Mouse (Mus musculus): ENCODE measurements at regions not wholly inside any gene's neighbourhood (a gene's known extent, or its start where the extent isn't known, plus 50 kb on each side); places are given as distances from the start of the nearest gene placed in this dataset.

- H3K27me3 ChIP-seq = peaks cover 12% of the 10 kb centered on the region
- no peak overlapping the region for H3K4me3 ChIP-seq (replicated peaks)
- 63% methylated on average over 6 of the region's 6 CpGs for WGBS (ENCODE audit: insufficient replicate concordance)
- H3K9me3 ChIP-seq (replicated peaks) = no peaks in the 10 kb centered on the region
- no peaks in the 10 kb centered on the region for H3K36me3 ChIP-seq
- H3K4me2 ChIP-seq = no peak overlapping the region
- H3K4me1 ChIP-seq (replicated peaks) = no peaks in the 10 kb centered on the region
- H3K27ac ChIP-seq = no peak overlapping the region
- H3K9ac ChIP-seq = no peak overlapping the region
- DNase-seq = no peak
- no peak for ATAC-seq (ENCODE audit: low read depth)
These were observed 192.7 kb upstream of the Zfp703 start for GRCm38 (mm10) chr8:26784381-26784780.

DNA sequence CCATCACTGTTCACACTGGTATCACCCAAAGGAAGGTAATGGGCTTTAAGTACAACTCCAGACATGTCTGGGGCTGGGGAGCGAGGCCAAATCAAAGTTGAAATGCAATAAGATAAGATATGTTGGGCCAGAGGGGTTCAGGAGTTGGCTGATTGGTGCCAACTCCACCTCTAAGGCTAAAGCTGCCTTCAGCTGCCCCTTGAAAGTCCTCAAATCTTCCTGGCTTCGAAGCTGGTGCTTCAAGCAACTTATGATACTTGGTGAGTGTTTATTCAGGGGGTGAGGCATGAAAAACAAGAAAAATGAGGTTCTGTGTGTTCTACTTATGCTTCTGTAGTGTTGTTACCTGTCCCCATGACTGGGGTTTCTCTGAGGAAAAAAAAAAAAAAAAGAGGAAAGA lies 185.3 kb upstream of the Zfp703 start:
- no peaks in the 10 kb centered on the region for H3K4me1 ChIP-seq (replicated peaks)
- no peaks in the 10 kb centered on the region for H3K36me3 ChIP-seq
- 37% methylated on average over 2 of the region's 2 CpGs for WGBS (ENCODE audit: insufficient replicate concordance)
- no peak overlapping the region for H3K4me2 ChIP-seq
- no peak overlapping the region for H3K9ac ChIP-seq
- DNase-seq (no peak), ATAC-seq (ENCODE audit: low read depth) (no peak)
- H3K9me3 ChIP-seq (replicated peaks) = no peaks in the 10 kb centered on the region
- H3K4me3 ChIP-seq (replicated peaks) = no peak overlapping the region
- H3K27me3 ChIP-seq = no peaks in the 10 kb centered on the region
- H3K27ac ChIP-seq = no peak overlapping the region

GRCm38 (mm10) chr8:26793606-26794292 lies 183.4 kb upstream of the Zfp703 start:
- H3K4me2 ChIP-seq = no peak overlapping the region
- no peak for DNase-seq
- no peaks in the 10 kb centered on the region for H3K4me1 ChIP-seq (replicated peaks)
- WGBS (ENCODE audit: insufficient replicate concordance) = 65% methylated on average over 9 of the region's 9 CpGs
- no peak for ATAC-seq (ENCODE audit: low read depth)
- H3K9me3 ChIP-seq (replicated peaks) = no peaks in the 10 kb centered on the region
- no peaks in the 10 kb centered on the region for H3K36me3 ChIP-seq
- H3K9ac ChIP-seq = no peak overlapping the region
- H3K27ac ChIP-seq = no peak overlapping the region
- H3K27me3 ChIP-seq = no peaks in the 10 kb centered on the region
- no peak overlapping the region for H3K4me3 ChIP-seq (replicated peaks)

DNA sequence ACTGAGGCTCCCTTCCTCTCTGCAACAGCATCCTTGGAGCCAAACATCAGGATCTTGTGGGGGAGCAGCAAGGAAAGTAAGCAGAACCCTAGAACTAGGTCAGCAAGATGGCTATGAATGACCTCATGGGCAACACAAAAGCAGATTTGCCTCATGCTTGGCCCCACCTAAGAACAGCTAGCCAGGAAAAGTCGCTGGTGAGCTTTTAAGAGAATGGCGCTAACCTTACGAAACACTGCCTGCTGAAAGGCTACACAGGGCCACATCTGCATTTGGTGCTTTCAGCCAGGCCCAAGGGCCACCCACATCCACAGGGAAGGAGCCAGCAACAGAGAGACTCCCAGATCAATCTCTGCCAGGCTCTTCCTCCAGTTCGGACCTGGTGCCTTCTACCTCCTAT lies 182.7 kb upstream of the Zfp703 start:
- H3K27ac ChIP-seq = no peak overlapping the region
- WGBS (ENCODE audit: insufficient replicate concordance) = 77% methylated on average over 4 of the region's 4 CpGs
- H3K9me3 ChIP-seq (replicated peaks) = no peaks in the 10 kb centered on the region
- no peaks in the 10 kb centered on the region for H3K27me3 ChIP-seq
- ATAC-seq (ENCODE audit: low read depth) = no peak
- no peak overlapping the region for H3K4me2 ChIP-seq
- H3K36me3 ChIP-seq = no peaks in the 10 kb centered on the region
- H3K9ac ChIP-seq = no peak overlapping the region
- DNase-seq = no peak
- H3K4me1 ChIP-seq (replicated peaks) = no peaks in the 10 kb centered on the region
- no peak overlapping the region for H3K4me3 ChIP-seq (replicated peaks)

DNA sequence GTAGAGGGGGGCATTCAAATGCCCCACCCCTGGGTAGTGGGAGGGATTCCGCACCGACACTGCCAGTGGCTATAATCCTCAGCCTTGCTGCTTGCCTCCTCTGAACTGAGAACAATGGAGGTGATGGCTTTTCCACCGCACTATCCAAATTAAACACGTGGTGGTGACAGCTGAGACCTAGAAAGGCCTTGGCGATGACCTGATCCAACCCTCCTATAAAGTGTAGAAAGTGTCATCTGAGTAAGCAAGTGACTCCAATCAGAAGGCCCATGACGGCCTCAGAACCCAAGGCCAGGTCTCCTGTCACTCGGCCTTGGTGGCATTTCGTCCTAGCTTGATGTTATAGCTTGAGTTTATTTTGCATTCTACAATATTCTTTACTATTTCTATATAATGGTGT lies 181.5 kb upstream of the Zfp703 start:
- Histone ChIP-seq H3K27me3 (no peaks in the 10 kb centered on the region), H3K4me2 (no peak overlapping the region), H3K27ac (no peak overlapping the region), H3K9ac (no peak overlapping the region), H3K9me3 (replicated peaks) (no peaks in the 10 kb centered on the region), H3K36me3 (no peaks in the 10 kb centered on the region), H3K4me1 (replicated peaks) (no peaks in the 10 kb centered on the region), H3K4me3 (replicated peaks) (no peak overlapping the region)
- 65% methylated on average over 8 of the region's 8 CpGs for WGBS (ENCODE audit: insufficient replicate concordance)
- DNase-seq = no peak
- no peak for ATAC-seq (ENCODE audit: low read depth)

DNA sequence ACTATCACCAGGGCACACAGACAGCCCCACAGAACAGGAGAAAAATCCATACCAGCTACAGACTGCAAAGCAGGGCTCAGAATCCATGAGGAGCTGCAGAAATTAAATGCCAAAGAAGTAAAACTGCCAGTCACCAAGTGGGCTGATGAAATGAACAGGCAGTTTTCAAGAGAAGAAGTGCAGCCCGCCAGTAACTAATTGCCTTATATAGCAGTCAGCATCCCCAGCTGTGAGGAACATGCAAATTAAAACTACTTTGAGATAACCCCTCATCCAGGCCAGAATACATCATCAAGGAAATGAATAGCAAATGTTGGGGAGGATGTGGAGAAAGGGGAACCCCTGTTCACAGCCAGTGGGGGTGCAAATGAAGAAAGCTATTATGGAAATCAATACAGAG lies 177.3 kb upstream of the Zfp703 start:
- ATAC-seq (ENCODE audit: low read depth) = no peak
- Histone ChIP-seq H3K27me3 (no peaks in the 10 kb centered on the region), H3K9me3 (replicated peaks) (no peaks in the 10 kb centered on the region), H3K9ac (no peak overlapping the region), H3K4me2 (no peak overlapping the region), H3K4me3 (replicated peaks) (no peak overlapping the region), H3K27ac (no peak overlapping the region), H3K4me1 (replicated peaks) (no peaks in the 10 kb centered on the region), H3K36me3 (no peaks in the 10 kb centered on the region)
- no peak for DNase-seq
- 49% methylated on average over 1 of the region's 1 CpGs for WGBS (ENCODE audit: insufficient replicate concordance)

- Histone ChIP-seq H3K27ac (no peak overlapping the region), H3K27me3 (no peaks in the 10 kb centered on the region), H3K4me2 (no peak overlapping the region), H3K9ac (no peak overlapping the region), H3K4me3 (replicated peaks) (no peak overlapping the region), H3K4me1 (replicated peaks) (peaks cover 2% of the 10 kb centered on the region; the same call in 1 of the 2 replicates), H3K36me3 (no peaks in the 10 kb centered on the region), H3K9me3 (replicated peaks) (no peaks in the 10 kb centered on the region)
- ATAC-seq (ENCODE audit: low read depth) (no peak), DNase-seq (no peak)
- 39% methylated on average over 9 of the region's 9 CpGs for WGBS (ENCODE audit: insufficient replicate concordance)
These were observed 173.0 kb upstream of the Zfp703 start for GRCm38 (mm10) chr8:26804089-26804488.

DNA sequence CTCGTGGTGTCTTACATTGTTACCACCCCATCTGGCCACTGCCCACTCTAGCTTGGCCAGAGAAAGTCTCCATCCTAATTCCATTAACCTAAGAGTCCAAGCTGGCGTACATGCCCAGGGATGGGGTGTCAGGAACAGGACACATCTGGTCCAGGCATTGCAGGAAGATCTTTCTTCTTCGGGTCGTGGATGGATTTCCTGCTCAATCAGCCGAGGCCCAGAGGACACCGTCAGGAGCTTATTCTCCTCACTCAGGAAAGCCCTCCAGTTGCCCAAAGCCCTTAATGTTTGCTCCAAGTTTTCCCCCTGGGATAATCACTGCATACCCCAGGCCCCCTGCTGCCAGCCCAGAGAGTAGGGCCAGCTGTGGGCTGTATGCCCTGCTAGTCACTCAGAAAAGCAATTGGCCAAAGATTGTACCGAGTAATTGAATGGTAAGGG lies 172.2 kb upstream of the Zfp703 start:
- no peaks in the 10 kb centered on the region for H3K9me3 ChIP-seq (replicated peaks)
- peaks cover 2% of the 10 kb centered on the region; the same call in 1 of the 2 replicates for H3K4me1 ChIP-seq (replicated peaks)
- H3K27ac ChIP-seq = no peak overlapping the region
- no peaks in the 10 kb centered on the region for H3K36me3 ChIP-seq
- H3K4me2 ChIP-seq = no peak overlapping the region
- no peaks in the 10 kb centered on the region for H3K27me3 ChIP-seq
- ATAC-seq (ENCODE audit: low read depth) = no peak
- 50% methylated on average over 7 of the region's 7 CpGs for WGBS (ENCODE audit: insufficient replicate concordance)
- no peak overlapping the region for H3K9ac ChIP-seq
- no peak for DNase-seq
- no peak overlapping the region for H3K4me3 ChIP-seq (replicated peaks)

DNA sequence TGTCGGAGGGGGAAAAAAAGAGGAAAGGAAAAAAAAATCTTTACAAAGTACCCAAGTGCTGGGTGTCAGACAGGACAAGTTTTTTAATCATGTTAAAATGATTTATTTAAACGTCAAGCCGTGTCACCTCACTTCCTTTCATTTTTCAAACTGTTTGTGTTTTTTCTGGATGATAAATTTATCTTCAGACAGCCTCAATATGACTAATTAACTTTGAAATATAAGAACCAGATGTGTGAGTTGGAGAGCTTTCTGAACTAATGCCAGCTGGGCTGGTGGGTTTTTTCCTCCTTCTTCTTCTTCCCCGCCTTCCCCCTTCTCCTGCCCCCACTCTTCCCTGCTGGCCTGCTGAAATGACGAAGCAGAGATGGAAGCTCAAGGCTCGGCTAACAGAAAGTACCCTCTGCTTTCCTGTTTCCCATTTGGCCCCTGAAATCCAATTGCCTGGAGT lies 171.7 kb upstream of the Zfp703 start:
- Histone ChIP-seq H3K27ac (no peak overlapping the region), H3K4me3 (replicated peaks) (no peak overlapping the region), H3K9me3 (replicated peaks) (no peaks in the 10 kb centered on the region), H3K4me2 (no peak overlapping the region), H3K36me3 (no peaks in the 10 kb centered on the region), H3K27me3 (no peaks in the 10 kb centered on the region), H3K4me1 (replicated peaks) (peaks cover 2% of the 10 kb centered on the region; the same call in 1 of the 2 replicates), H3K9ac (no peak overlapping the region)
- ATAC-seq (ENCODE audit: low read depth) (no peak), DNase-seq (no peak)
- WGBS (ENCODE audit: insufficient replicate concordance) = 25% methylated on average over 6 of the region's 6 CpGs

DNA sequence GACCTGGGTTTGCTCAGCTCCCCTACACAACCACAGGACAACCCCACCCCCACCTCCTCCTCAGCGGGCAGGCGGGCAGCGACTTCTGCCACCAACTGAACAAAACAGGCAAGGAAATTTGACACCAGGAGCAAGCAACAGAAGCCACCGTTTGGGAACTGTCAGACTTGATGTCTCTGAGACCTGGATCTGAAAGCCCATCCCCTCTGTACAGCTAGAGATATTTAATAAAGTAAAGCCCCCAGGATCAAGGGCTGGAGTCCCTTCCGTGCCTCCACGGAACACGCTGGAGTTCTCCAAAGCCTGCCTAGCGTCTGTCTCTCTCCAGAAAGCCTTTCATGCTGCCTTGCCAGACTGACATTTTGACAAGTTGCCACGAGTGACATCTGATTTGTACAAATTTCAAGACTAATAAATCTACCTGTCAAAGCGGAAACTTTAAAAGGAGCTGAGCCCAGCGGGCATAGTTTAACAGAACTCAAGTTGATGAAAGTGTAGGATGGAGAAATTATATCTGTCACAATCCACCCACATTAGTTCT lies 168.9 kb upstream of the Zfp703 start:
- H3K4me1 ChIP-seq (replicated peaks) = peaks cover 2% of the 10 kb centered on the region; the same call in 1 of the 2 replicates
- H3K36me3 ChIP-seq = no peaks in the 10 kb centered on the region
- ATAC-seq (ENCODE audit: low read depth) (no peak), DNase-seq (no peak)
- H3K27ac ChIP-seq = no peak overlapping the region
- H3K4me3 ChIP-seq (replicated peaks) = no peak overlapping the region
- 26% methylated on average over 11 of the region's 11 CpGs for WGBS (ENCODE audit: insufficient replicate concordance)
- H3K9me3 ChIP-seq (replicated peaks) = no peaks in the 10 kb centered on the region
- no peaks in the 10 kb centered on the region for H3K27me3 ChIP-seq
- no peak overlapping the region for H3K4me2 ChIP-seq
- no peak overlapping the region for H3K9ac ChIP-seq

- Histone ChIP-seq H3K9me3 (replicated peaks) (no peaks in the 10 kb centered on the region), H3K36me3 (no peaks in the 10 kb centered on the region), H3K27ac (no peak overlapping the region), H3K9ac (no peak overlapping the region), H3K27me3 (no peaks in the 10 kb centered on the region), H3K4me2 (no peak overlapping the region), H3K4me1 (replicated peaks) (peaks cover 2% of the 10 kb centered on the region; the same call in 1 of the 2 replicates), H3K4me3 (replicated peaks) (no peak overlapping the region)
- DNase-seq (no peak), ATAC-seq (ENCODE audit: low read depth) (no peak)
- WGBS (ENCODE audit: insufficient replicate concordance) = 38% methylated on average over 3 of the region's 3 CpGs
These were observed 168.4 kb upstream of the Zfp703 start for GRCm38 (mm10) chr8:26808771-26809170.

- no peak overlapping the region for H3K4me3 ChIP-seq (replicated peaks)
- no peaks in the 10 kb centered on the region for H3K36me3 ChIP-seq
- DNase-seq (no peak), ATAC-seq (ENCODE audit: low read depth) (no peak)
- no peaks in the 10 kb centered on the region for H3K9me3 ChIP-seq (replicated peaks)
- no peak overlapping the region for H3K9ac ChIP-seq
- 69% methylated on average over 7 of the region's 7 CpGs for WGBS (ENCODE audit: insufficient replicate concordance)
- H3K4me2 ChIP-seq = no peak overlapping the region
- no peak overlapping the region for H3K27ac ChIP-seq
- peaks cover 2% of the 10 kb centered on the region; the same call in 1 of the 2 replicates for H3K4me1 ChIP-seq (replicated peaks)
- H3K27me3 ChIP-seq = no peaks in the 10 kb centered on the region
These were observed 167.2 kb upstream of the Zfp703 start for GRCm38 (mm10) chr8:26809943-26810342.

Data from liver, embryonic 13.5 days (tissue).